Mouse (Mus musculus) limb, embryonic 11.5 days (tissue): ENCODE data around the gene Ppfibp1. TPM values are rescaled to one million over a fixed set of nuclear protein-coding genes. Genes with fewer than 3 reads are reported as not detected.

ENCODE experiments used
- polyA plus RNA-seq: library from polyadenylated mRNA; unstranded; fragments of >200 nt; fragmentation: Nextera tagmentation; extraction: Ambion mirVana; gene quantifications from 2 replicates; pipeline ENCODE4 v1.2.1, GENCODE M21; 2014

The Ppfibp1 gene
- polyA plus RNA-seq, 1 experiment from 2014 or later: 44.4 TPM

Other genes with a start within 250 kb of the Ppfibp1 start
- gene Med21, start 245.9 kb upstream of the Ppfibp1 start, polyA plus RNA-seq: 135 and 142 TPM in 2 replicates
- 27.6 and 29.6 TPM in 2 replicates for gene Tm7sf3, start 245.7 kb upstream of the Ppfibp1 start, polyA plus RNA-seq
- gene Stk38l, start 163.5 kb upstream of the Ppfibp1 start, polyA plus RNA-seq: 20.4 and 25.4 TPM in 2 replicates
- 2.4 and 3.1 TPM in 2 replicates for gene Arntl2, start 92.4 kb upstream of the Ppfibp1 start, polyA plus RNA-seq
- not detected in 2 replicates for gene Smco2, start 38.4 kb upstream of the Ppfibp1 start, polyA plus RNA-seq
- gene 1700034J05Rik, start 65.9 kb downstream of the Ppfibp1 start, polyA plus RNA-seq: 0.14 TPM in 1 of 2 replicates, not detected in the other
- gene Rep15, start 144.1 kb downstream of the Ppfibp1 start, polyA plus RNA-seq: 1.1 and 1.3 TPM in 2 replicates
- gene Mrps35, start 154.3 kb downstream of the Ppfibp1 start, polyA plus RNA-seq: 111 and 115 TPM in 2 replicates
- gene Mansc4, start 198.5 kb downstream of the Ppfibp1 start, polyA plus RNA-seq: 1.9 and 2.5 TPM in 2 replicates
- gene Klhl42, start 202.9 kb downstream of the Ppfibp1 start, polyA plus RNA-seq: 10.2 and 10.6 TPM in 2 replicates